Mouse (Mus musculus): ENCODE data around the gene Slc7a1. TPM values are rescaled to one million over a fixed set of nuclear protein-coding genes. Genes with fewer than 3 reads are reported as not detected.

Gene Slc7a1
- polyA plus RNA-seq, 1 experiment from 2014 or later, result 5.8 TPM

- DNase-seq (ENCODE audit: low spot score) (no peak), ATAC-seq (no peak)
- TF ChIP-seq CTCF (IDR thresholded peaks at IDR 0.05) (no peak), EP300 (IDR thresholded peaks at IDR 0.05) (no peak)
- Histone ChIP-seq H3K9me3 (ENCODE audit: low read length) (no peaks in the 10 kb centered on the region), H3K27ac (ENCODE audit: low read length) (no peak overlapping the region), H3K4me3 (ENCODE audit: low read depth, low read length) (no peak overlapping the region), H3K27me3 (replicated peaks; ENCODE audit: insufficient read depth, low read length) (no peaks in the 10 kb centered on the region), H3K4me1 (ENCODE audit: insufficient read depth, low read depth, low read length) (no peaks in the 10 kb centered on the region), H3K9ac (replicated peaks; ENCODE audit: low read depth) (no peak overlapping the region), H3K4me2 (replicated peaks; ENCODE audit: low read depth, low read length) (no peak overlapping the region), H3K36me3 (ENCODE audit: insufficient read depth, low read length) (no peaks in the 10 kb centered on the region)
- WGBS, result 79% methylated on average over 8 of the region's 8 CpGs
These were observed 51.6 kb downstream of the Slc7a1 start for GRCm38 (mm10) chr5:148348153-148348552.

GRCm38 (mm10) chr5:148346543-148346942 is 53.2 kb downstream of the Slc7a1 start:
- no peak for TF ChIP-seq EP300 (IDR thresholded peaks at IDR 0.05)
- TF ChIP-seq CTCF (IDR thresholded peaks at IDR 0.05), result peak; percentile 51
- 88% methylated on average over 8 of the region's 8 CpGs for WGBS
- no peaks in the 10 kb centered on the region for H3K27me3 ChIP-seq (replicated peaks; ENCODE audit: insufficient read depth, low read length)
- no peak overlapping the region for H3K4me2 ChIP-seq (replicated peaks; ENCODE audit: low read depth, low read length)
- H3K9me3 ChIP-seq (ENCODE audit: low read length), result no peaks in the 10 kb centered on the region
- no peak overlapping the region for H3K4me3 ChIP-seq (ENCODE audit: low read depth, low read length)
- H3K36me3 ChIP-seq (ENCODE audit: insufficient read depth, low read length), result no peaks in the 10 kb centered on the region
- no peaks in the 10 kb centered on the region for H3K4me1 ChIP-seq (ENCODE audit: insufficient read depth, low read depth, low read length)
- H3K27ac ChIP-seq (ENCODE audit: low read length), result no peak overlapping the region
- H3K9ac ChIP-seq (replicated peaks; ENCODE audit: low read depth), result no peak overlapping the region
- ATAC-seq, result no peak
- DNase-seq (ENCODE audit: low spot score), result no peak

- Histone ChIP-seq H3K27ac (ENCODE audit: low read length) (no peak overlapping the region), H3K4me1 (ENCODE audit: insufficient read depth, low read depth, low read length) (no peaks in the 10 kb centered on the region), H3K9ac (replicated peaks; ENCODE audit: low read depth) (no peak overlapping the region), H3K4me3 (ENCODE audit: low read depth, low read length) (no peak overlapping the region), H3K27me3 (replicated peaks; ENCODE audit: insufficient read depth, low read length) (no peaks in the 10 kb centered on the region), H3K4me2 (replicated peaks; ENCODE audit: low read depth, low read length) (no peak overlapping the region), H3K36me3 (ENCODE audit: insufficient read depth, low read length) (no peaks in the 10 kb centered on the region), H3K9me3 (ENCODE audit: low read length) (no peaks in the 10 kb centered on the region)
- ATAC-seq (no peak), DNase-seq (ENCODE audit: low spot score) (no peak)
- 70% methylated on average over 5 of the region's 5 CpGs for WGBS
- TF ChIP-seq CTCF (IDR thresholded peaks at IDR 0.05) (no peak), EP300 (IDR thresholded peaks at IDR 0.05) (no peak)
These were observed 55.3 kb downstream of the Slc7a1 start for GRCm38 (mm10) chr5:148344374-148344773.

- peak overlapping the region; percentile 66 for H3K27ac ChIP-seq (ENCODE audit: low read length)
- peak overlapping the region; percentile 44 for H3K4me2 ChIP-seq (replicated peaks; ENCODE audit: low read depth, low read length)
- ATAC-seq, result peak; percentile 96
- TF ChIP-seq EP300 (IDR thresholded peaks at IDR 0.05) (peak; percentile 86), CTCF (IDR thresholded peaks at IDR 0.05) (no peak)
- no peak overlapping the region for H3K4me3 ChIP-seq (ENCODE audit: low read depth, low read length)
- peak; percentile 89 for DNase-seq (ENCODE audit: low spot score)
- WGBS, result 32% methylated on average over 26 of the region's 26 CpGs
- H3K4me1 ChIP-seq (ENCODE audit: insufficient read depth, low read depth, low read length), result no peaks in the 10 kb centered on the region
- no peaks in the 10 kb centered on the region for H3K36me3 ChIP-seq (ENCODE audit: insufficient read depth, low read length)
- H3K9ac ChIP-seq (replicated peaks; ENCODE audit: low read depth), result no peak overlapping the region
- no peaks in the 10 kb centered on the region for H3K27me3 ChIP-seq (replicated peaks; ENCODE audit: insufficient read depth, low read length)
- H3K9me3 ChIP-seq (ENCODE audit: low read length), result no peaks in the 10 kb centered on the region
These were observed 57.5 kb downstream of the Slc7a1 start for GRCm38 (mm10) chr5:148342061-148342741.

- DNase-seq (ENCODE audit: low spot score), result no peak
- no peak overlapping the region for H3K4me2 ChIP-seq (replicated peaks; ENCODE audit: low read depth, low read length)
- no peaks in the 10 kb centered on the region for H3K27me3 ChIP-seq (replicated peaks; ENCODE audit: insufficient read depth, low read length)
- TF ChIP-seq EP300 (IDR thresholded peaks at IDR 0.05) (no peak), CTCF (IDR thresholded peaks at IDR 0.05) (no peak)
- ATAC-seq, result no peak
- H3K9me3 ChIP-seq (ENCODE audit: low read length), result no peaks in the 10 kb centered on the region
- no peak overlapping the region for H3K27ac ChIP-seq (ENCODE audit: low read length)
- no peak overlapping the region for H3K4me3 ChIP-seq (ENCODE audit: low read depth, low read length)
- H3K36me3 ChIP-seq (ENCODE audit: insufficient read depth, low read length), result no peaks in the 10 kb centered on the region
- WGBS, result 88% methylated on average over 5 of the region's 5 CpGs
- no peak overlapping the region for H3K9ac ChIP-seq (replicated peaks; ENCODE audit: low read depth)
- H3K4me1 ChIP-seq (ENCODE audit: insufficient read depth, low read depth, low read length), result no peaks in the 10 kb centered on the region
These were observed 60.6 kb downstream of the Slc7a1 start for GRCm38 (mm10) chr5:148339126-148339525.

GRCm38 (mm10) chr5:148332622-148332974 is 67.1 kb downstream of the Slc7a1 start:
- DNase-seq (ENCODE audit: low spot score) (peak; percentile 91), ATAC-seq (peak; percentile 87)
- Histone ChIP-seq H3K27me3 (replicated peaks; ENCODE audit: insufficient read depth, low read length) (no peaks in the 10 kb centered on the region), H3K36me3 (ENCODE audit: insufficient read depth, low read length) (no peaks in the 10 kb centered on the region), H3K4me2 (replicated peaks; ENCODE audit: low read depth, low read length) (no peak overlapping the region), H3K27ac (ENCODE audit: low read length) (no peak overlapping the region), H3K9me3 (ENCODE audit: low read length) (no peaks in the 10 kb centered on the region), H3K4me3 (ENCODE audit: low read depth, low read length) (no peak overlapping the region), H3K9ac (replicated peaks; ENCODE audit: low read depth) (no peak overlapping the region), H3K4me1 (ENCODE audit: insufficient read depth, low read depth, low read length) (no peaks in the 10 kb centered on the region)
- 15% methylated on average over 8 of the region's 8 CpGs for WGBS
- TF ChIP-seq EP300 (IDR thresholded peaks at IDR 0.05) (no peak), CTCF (IDR thresholded peaks at IDR 0.05) (peak; percentile 95)
